Mouse (Mus musculus) heart, embryonic 11.5 days (tissue): ENCODE measurements around the gene Pcyt1a. TPM values are rescaled to one million over a fixed set of nuclear protein-coding genes. Genes with fewer than 3 reads are reported as not detected.

Experiments used
- ATAC-seq: fragments of 200-750 bp; cut with Nextera tagmentation; replicated peaks from 2 replicates; pipeline ENCODE4 v1.8.0; 2017; ENCODE audit warnings: moderate library complexity; ENCODE audit not compliant: insufficient number of reproducible peaks, low FRiP score, low TSS enrichment
- H3K27ac ChIP-seq: fragments of 300-500 bp; sonication (generic); 2 replicates; pipeline ENCODE4 v1.5.1; 2014; ENCODE audit warnings: mild to moderate bottlenecking, low read depth, low read length
- H3K27me3 ChIP-seq: fragments of 300-500 bp; sonication (generic); 2 replicates; pipeline ENCODE4 v1.6.1; 2014; ENCODE audit warnings: mild to moderate bottlenecking, low read length, mixed read lengths; ENCODE audit not compliant: control insufficient read depth, insufficient read depth
- H3K36me3 ChIP-seq: fragments of 300-500 bp; sonication (generic); 2 replicates; pipeline ENCODE4 v1.6.1; 2014; ENCODE audit warnings: mild to moderate bottlenecking, low read length, moderate library complexity, mixed read lengths; ENCODE audit not compliant: control insufficient read depth, insufficient read depth
- H3K4me1 ChIP-seq: fragments of 300-500 bp; sonication (generic); 2 replicates; pipeline ENCODE4 v1.6.1; 2014; ENCODE audit warnings: low read length; ENCODE audit not compliant: control insufficient read depth, insufficient read depth
- H3K4me2 ChIP-seq: fragments of 300-500 bp; sonication (generic); 2 replicates; pipeline ENCODE4 v1.6.1; 2014; ENCODE audit warnings: mild to moderate bottlenecking, moderate library complexity
- H3K4me3 ChIP-seq: fragments of 300-500 bp; sonication (generic); 2 replicates; pipeline ENCODE4 v1.5.1; 2014; ENCODE audit warnings: low read depth, low read length
- H3K9ac ChIP-seq: fragments of 300-500 bp; sonication (generic); 2 replicates; pipeline ENCODE4 v1.6.1; 2014; ENCODE audit warnings: mild to moderate bottlenecking, low read depth, low read length, moderate library complexity
- H3K9me3 ChIP-seq: fragments of 300-500 bp; sonication (generic); replicated peaks from 2 replicates; pipeline ENCODE4 v1.6.1; 2016; ENCODE audit warnings: low read length; ENCODE audit not compliant: control insufficient read depth
- WGBS: fragments of 180-500 bp; shearing (Covaris S2); extraction: QIAGEN DNeasy Blood & Tissue Kit; methylation state at CpG from one replicate; pipeline ENCODE4 v1.1.7; 2014; ENCODE audit not compliant: insufficient replicate concordance; 5-methylcytosine and 5-hydroxymethylcytosine counted together
- polyA plus RNA-seq: library from polyadenylated mRNA; unstranded; fragments of >200 nt; fragmentation: Nextera tagmentation; extraction: Ambion mirVana; gene quantifications from 2 replicates; pipeline ENCODE4 v1.2.1, GENCODE M21; 2014

The Pcyt1a gene
- polyA plus RNA-seq, 1 experiment from 2014 or later = 41.8 TPM

GRCm38 (mm10) chr16:32398206-32398605, 32.5 kb upstream of the Pcyt1a start:
- H3K27ac ChIP-seq = no peak overlapping the region
- no peak overlapping the region for H3K4me2 ChIP-seq
- H3K4me3 ChIP-seq = no peak overlapping the region
- H3K27me3 ChIP-seq = no peaks in the 10 kb centered on the region
- no peaks in the 10 kb centered on the region for H3K9me3 ChIP-seq
- no peak for ATAC-seq
- WGBS = 68% methylated on average over 3 of the region's 3 CpGs
- H3K9ac ChIP-seq = no peak overlapping the region
- H3K36me3 ChIP-seq = peaks cover under 1% of the 10 kb centered on the region; the same call in 1 of the 2 replicates
- H3K4me1 ChIP-seq = no peaks in the 10 kb centered on the region

GRCm38 (mm10) chr16:32400267-32400666, 30.5 kb upstream of the Pcyt1a start, which contains the start of gene Tm4sf19:
Gene Tm4sf19, plus strand, starts transcription at chr16:32400506.
- Histone ChIP-seq H3K27ac (no peak within 1 kb of the TSS), H3K4me1 (no peaks in the 10 kb centered on the region), H3K9ac (no peak within 1 kb of the TSS), H3K36me3 (no peaks in the 10 kb centered on the region), H3K27me3 (no peaks in the 10 kb centered on the region), H3K4me3 (no peak within 1 kb of the TSS), H3K9me3 (no peaks in the 10 kb centered on the region), H3K4me2 (no peak within 1 kb of the TSS)
- no peak for ATAC-seq
- 74% methylated on average over 7 of the region's 7 CpGs for WGBS

- no peaks in the 10 kb centered on the region for H3K9me3 ChIP-seq
- no peak overlapping the region for H3K4me2 ChIP-seq
- no peak overlapping the region for H3K4me3 ChIP-seq
- H3K27ac ChIP-seq = no peak overlapping the region
- 74% methylated on average over 9 of the region's 9 CpGs for WGBS
- H3K27me3 ChIP-seq = no peaks in the 10 kb centered on the region
- ATAC-seq = no peak
- no peaks in the 10 kb centered on the region for H3K36me3 ChIP-seq
- no peaks in the 10 kb centered on the region for H3K4me1 ChIP-seq
- H3K9ac ChIP-seq = no peak overlapping the region
These were observed 29.3 kb upstream of the Pcyt1a start for GRCm38 (mm10) chr16:32401335-32401965.

- WGBS = 67% methylated on average over 3 of the region's 3 CpGs
- Histone ChIP-seq H3K36me3 (no peaks in the 10 kb centered on the region), H3K4me2 (no peak overlapping the region)
These were observed 27.9 kb upstream of the Pcyt1a start for GRCm38 (mm10) chr16:32402818-32403217.

GRCm38 (mm10) chr16:32405716-32406115, 25.0 kb upstream of the Pcyt1a start:
- 91% methylated on average over 9 of the region's 9 CpGs for WGBS
- no peak overlapping the region for H3K4me2 ChIP-seq
- no peaks in the 10 kb centered on the region for H3K27me3 ChIP-seq

More at GRCm38 (mm10) chr16:32402818-32403217, 27.9 kb upstream of the Pcyt1a start:
- no peak overlapping the region for H3K9ac ChIP-seq
- no peak overlapping the region for H3K27ac ChIP-seq
- no peaks in the 10 kb centered on the region for H3K4me1 ChIP-seq
- no peaks in the 10 kb centered on the region for H3K9me3 ChIP-seq
- no peak for ATAC-seq
- H3K4me3 ChIP-seq = no peak overlapping the region
- no peaks in the 10 kb centered on the region for H3K27me3 ChIP-seq

GRCm38 (mm10) chr16:32406671-32407070, 24.1 kb upstream of the Pcyt1a start:
- Histone ChIP-seq H3K27me3 (no peaks in the 10 kb centered on the region), H3K27ac (no peak overlapping the region), H3K9me3 (no peaks in the 10 kb centered on the region), H3K4me1 (no peaks in the 10 kb centered on the region), H3K36me3 (no peaks in the 10 kb centered on the region), H3K4me3 (no peak overlapping the region), H3K9ac (no peak overlapping the region), H3K4me2 (no peak overlapping the region)
- no peak for ATAC-seq
- WGBS = 69% methylated on average over 6 of the region's 6 CpGs

More at GRCm38 (mm10) chr16:32405716-32406115, 25.0 kb upstream of the Pcyt1a start:
- Histone ChIP-seq H3K27ac (no peak overlapping the region), H3K36me3 (no peaks in the 10 kb centered on the region), H3K4me1 (no peaks in the 10 kb centered on the region), H3K9me3 (no peaks in the 10 kb centered on the region), H3K4me3 (no peak overlapping the region), H3K9ac (no peak overlapping the region)
- ATAC-seq = no peak

GRCm38 (mm10) chr16:32407730-32408129, 23.0 kb upstream of the Pcyt1a start:
- no peak overlapping the region for H3K4me3 ChIP-seq
- H3K4me1 ChIP-seq = no peaks in the 10 kb centered on the region
- H3K27ac ChIP-seq = no peak overlapping the region
- H3K9ac ChIP-seq = no peak overlapping the region
- no peaks in the 10 kb centered on the region for H3K36me3 ChIP-seq
- 70% methylated on average over 10 of the region's 10 CpGs for WGBS
- H3K4me2 ChIP-seq = no peak overlapping the region
- ATAC-seq = no peak
- no peaks in the 10 kb centered on the region for H3K27me3 ChIP-seq
- H3K9me3 ChIP-seq = no peaks in the 10 kb centered on the region

GRCm38 (mm10) chr16:32417457-32417856, 13.3 kb upstream of the Pcyt1a start:
- Histone ChIP-seq H3K9me3 (no peaks in the 10 kb centered on the region), H3K4me3 (no peak overlapping the region), H3K4me1 (0 out of 2 replicates have a peak, but pooled peaks cover 4% of the 10 kb centered on the region), H3K4me2 (no peak overlapping the region), H3K27ac (no peak overlapping the region), H3K27me3 (no peaks in the 10 kb centered on the region), H3K9ac (no peak overlapping the region), H3K36me3 (no peaks in the 10 kb centered on the region)
- WGBS = 56% methylated on average over 1 of the region's 1 CpGs
- no peak for ATAC-seq
